Mouse (Mus musculus) cerebellum, adult 2 months (tissue): ENCODE measurements around the gene Baiap2l1.

Experiments
- CTCF ChIP-seq: fragments of 200-500 bp; IDR thresholded peaks from 2 replicates; pipeline ENCODE4 v1.5.1; 2011; ENCODE audit warnings: low read depth, mild to moderate bottlenecking, control low read depth, low read length, moderate library complexity, borderline replicate concordance; ENCODE audit not compliant: insufficient read depth
- POLR2A ChIP-seq: fragments of 200-500 bp; IDR thresholded peaks from 2 replicates; pipeline ENCODE4 v1.6.1; 2011; ENCODE audit warnings: low read length, control low read depth, borderline replicate concordance; ENCODE audit not compliant: insufficient read depth

- TF ChIP-seq CTCF = no peak
- TF ChIP-seq POLR2A = no peak
These were observed 6.9 kb upstream of the Baiap2l1 start for GRCm38 (mm10) chr5:144364680-144365357.
